Mouse (Mus musculus): ENCODE measurements around the gene Gm10439.
"Not testable (repeated sequence)": the region's sequence is repeated elsewhere in the genome, so short reads cannot be mapped to it uniquely, and the experiment has no call there.

Gm10439 gene

GRCm38 (mm10) chrX:149594270-149594669 is at the start of gene Gm10439:
Gene Gm10439 (plus strand): TSS chrX:149594570.
- not testable (repeated sequence) for ATAC-seq (ENCODE audit: low TSS enrichment)
